Mouse (Mus musculus): ENCODE data around the gene Tbc1d25. TPM values are rescaled to one million over a fixed set of nuclear protein-coding genes. Genes with fewer than 3 reads are reported as not detected.
A peak's percentile ranks its signal among the peaks of the same experiment; 100 is the strongest.

Gene Tbc1d25
- 6.2 and 6.9 TPM in 2 replicates for polyA plus RNA-seq (2015; fragmentation: Nextera tagmentation; extraction: Ambion mirVana)

- no peaks in the 10 kb centered on the region for H3K9me3 ChIP-seq (ENCODE audit: control insufficient read depth, low read length)
- H3K4me3 ChIP-seq (ENCODE audit: low read depth, low read length) = peak within 1 kb of the TSS; percentile 53
- ATAC-seq (ENCODE audit: low FRiP score, low TSS enrichment) (peak; percentile 93), DNase-seq (ENCODE audit: low spot score) (peak; percentile 86)
- no peaks in the 10 kb centered on the region for H3K27me3 ChIP-seq (ENCODE audit: control insufficient read depth, insufficient read depth, low read length)
- 11% methylated on average over 53 of the region's 56 CpGs for WGBS
- TF ChIP-seq CTCF (IDR thresholded peaks at IDR 0.05; ENCODE audit: low read depth) (peak; percentile 54), EP300 (optimal IDR thresholded peaks at IDR 0.05) (no peak)
- peak within 1 kb of the TSS; percentile 61; the same call in 1 of the 2 replicates for H3K9ac ChIP-seq (ENCODE audit: low read length)
- peak within 1 kb of the TSS; percentile 52 for H3K4me2 ChIP-seq (replicated peaks; ENCODE audit: low read depth)
- no peaks in the 10 kb centered on the region for H3K4me1 ChIP-seq (replicated peaks; ENCODE audit: control insufficient read depth, insufficient read depth)
- no peaks in the 10 kb centered on the region for H3K36me3 ChIP-seq (ENCODE audit: control insufficient read depth, insufficient read depth, low read length)
- peak within 1 kb of the TSS; percentile 63; the same call in 1 of the 2 replicates for H3K27ac ChIP-seq (replicated peaks)
Observed at GRCm38 (mm10) chrX:8175504-8176385, at the start of gene Tbc1d25. Tbc1d25 (minus strand) TSS chrX:8176181.

GRCm38 (mm10) chrX:8223473-8223872 is 47.5 kb upstream of the Tbc1d25 start:
- WGBS = 87% methylated on average over 7 of the region's 7 CpGs
- H3K36me3 ChIP-seq (ENCODE audit: control insufficient read depth, insufficient read depth, low read length) = no peaks in the 10 kb centered on the region
- no peak overlapping the region for H3K4me3 ChIP-seq (ENCODE audit: low read depth, low read length)
- no peaks in the 10 kb centered on the region for H3K9me3 ChIP-seq (ENCODE audit: control insufficient read depth, low read length)
- no peak overlapping the region for H3K4me2 ChIP-seq (replicated peaks; ENCODE audit: low read depth)
- no peaks in the 10 kb centered on the region for H3K4me1 ChIP-seq (replicated peaks; ENCODE audit: control insufficient read depth, insufficient read depth)
- TF ChIP-seq EP300 (optimal IDR thresholded peaks at IDR 0.05) = no peak
- no peak for TF ChIP-seq CTCF (IDR thresholded peaks at IDR 0.05; ENCODE audit: low read depth)
- H3K27ac ChIP-seq (replicated peaks) = no peak overlapping the region
- DNase-seq (ENCODE audit: low spot score) (no peak), ATAC-seq (ENCODE audit: low FRiP score, low TSS enrichment) (no peak)
- no peaks in the 10 kb centered on the region for H3K27me3 ChIP-seq (ENCODE audit: control insufficient read depth, insufficient read depth, low read length)
- no peak overlapping the region for H3K9ac ChIP-seq (ENCODE audit: low read length)

- DNase-seq (ENCODE audit: low spot score) = no peak
- 41% methylated on average over 7 of the region's 7 CpGs for WGBS
- no peak overlapping the region for H3K4me2 ChIP-seq (replicated peaks; ENCODE audit: low read depth)
- no peak for ATAC-seq (ENCODE audit: low FRiP score, low TSS enrichment)
- H3K27me3 ChIP-seq (ENCODE audit: control insufficient read depth, insufficient read depth, low read length) = no peaks in the 10 kb centered on the region
- no peaks in the 10 kb centered on the region for H3K9me3 ChIP-seq (ENCODE audit: control insufficient read depth, low read length)
- TF ChIP-seq CTCF (IDR thresholded peaks at IDR 0.05; ENCODE audit: low read depth) (no peak), EP300 (optimal IDR thresholded peaks at IDR 0.05) (no peak)
- H3K36me3 ChIP-seq (ENCODE audit: control insufficient read depth, insufficient read depth, low read length) = no peaks in the 10 kb centered on the region
- H3K4me3 ChIP-seq (ENCODE audit: low read depth, low read length) = no peak overlapping the region
- no peak overlapping the region for H3K9ac ChIP-seq (ENCODE audit: low read length)
- H3K4me1 ChIP-seq (replicated peaks; ENCODE audit: control insufficient read depth, insufficient read depth) = no peaks in the 10 kb centered on the region
- no peak overlapping the region for H3K27ac ChIP-seq (replicated peaks)
Observed at GRCm38 (mm10) chrX:8222678-8223421, 46.9 kb upstream of the Tbc1d25 start.

- no peak for DNase-seq (ENCODE audit: low spot score)
- no peak for ATAC-seq (ENCODE audit: low FRiP score, low TSS enrichment)
- Histone ChIP-seq H3K36me3 (ENCODE audit: control insufficient read depth, insufficient read depth, low read length) (no peaks in the 10 kb centered on the region), H3K4me2 (replicated peaks; ENCODE audit: low read depth) (no peak overlapping the region), H3K27ac (replicated peaks) (no peak overlapping the region), H3K4me1 (replicated peaks; ENCODE audit: control insufficient read depth, insufficient read depth) (no peaks in the 10 kb centered on the region), H3K9me3 (ENCODE audit: control insufficient read depth, low read length) (no peaks in the 10 kb centered on the region), H3K27me3 (ENCODE audit: control insufficient read depth, insufficient read depth, low read length) (no peaks in the 10 kb centered on the region), H3K4me3 (ENCODE audit: low read depth, low read length) (no peak overlapping the region), H3K9ac (ENCODE audit: low read length) (no peak overlapping the region)
- no peak for TF ChIP-seq EP300 (optimal IDR thresholded peaks at IDR 0.05)
- no peak for TF ChIP-seq CTCF (IDR thresholded peaks at IDR 0.05; ENCODE audit: low read depth)
- 62% methylated on average over 3 of the region's 3 CpGs for WGBS
Observed at GRCm38 (mm10) chrX:8222296-8222677, 46.3 kb upstream of the Tbc1d25 start.

GRCm38 (mm10) chrX:8219651-8220050 is 43.7 kb upstream of the Tbc1d25 start:
- no peak for DNase-seq (ENCODE audit: low spot score)
- no peaks in the 10 kb centered on the region for H3K27me3 ChIP-seq (ENCODE audit: control insufficient read depth, insufficient read depth, low read length)
- TF ChIP-seq EP300 (optimal IDR thresholded peaks at IDR 0.05) (no peak), CTCF (IDR thresholded peaks at IDR 0.05; ENCODE audit: low read depth) (no peak)
- H3K4me1 ChIP-seq (replicated peaks; ENCODE audit: control insufficient read depth, insufficient read depth) = no peaks in the 10 kb centered on the region
- WGBS = 39% methylated on average over 8 of the region's 8 CpGs
- H3K9me3 ChIP-seq (ENCODE audit: control insufficient read depth, low read length) = no peaks in the 10 kb centered on the region
- ATAC-seq (ENCODE audit: low FRiP score, low TSS enrichment) = no peak
- no peak overlapping the region for H3K9ac ChIP-seq (ENCODE audit: low read length)
- no peaks in the 10 kb centered on the region for H3K36me3 ChIP-seq (ENCODE audit: control insufficient read depth, insufficient read depth, low read length)
- H3K27ac ChIP-seq (replicated peaks) = no peak overlapping the region
- H3K4me3 ChIP-seq (ENCODE audit: low read depth, low read length) = no peak overlapping the region
- no peak overlapping the region for H3K4me2 ChIP-seq (replicated peaks; ENCODE audit: low read depth)

Measured in stomach, postnatal 0 days (tissue).